Mouse (Mus musculus) ES-E14 (cell line): ENCODE data around the gene Col20a1. TPM values are rescaled to one million over a fixed set of nuclear protein-coding genes. Genes with fewer than 3 reads are reported as not detected.

Experiments used
- DNase-seq: peaks from one replicate; pipeline ENCODE4 v3.0.0-alpha.2; 2013; ENCODE audit warnings: low read depth, low spot score
- H3K27ac ChIP-seq: 2 replicates; pipeline ENCODE4 v1.5.1; 2012; ENCODE audit warnings: low read depth, mild to moderate bottlenecking, low read length, moderate library complexity, mixed read lengths; ENCODE audit not compliant: poor library complexity, insufficient read depth, severe bottlenecking
- H3K36me3 ChIP-seq: 2 replicates; pipeline ENCODE4 v1.6.1; 2012; ENCODE audit warnings: mild to moderate bottlenecking, low read length, moderate library complexity, mixed read lengths; ENCODE audit not compliant: control insufficient read depth, poor library complexity, insufficient read depth, severe bottlenecking
- H3K4me1 ChIP-seq, 2 experiments: fragments of 150-350 bp in 1 of 2; sonication (generic) in 1 of 2; 2 replicates each; pipeline ENCODE4 v1.6.1; 2012; ENCODE audit warnings: low read length in 2 of 2, mild to moderate bottlenecking in 1 of 2, mixed read lengths in 1 of 2; ENCODE audit not compliant: control insufficient read depth in 2 of 2, insufficient read depth in 2 of 2, poor library complexity in 1 of 2
- H3K4me3 ChIP-seq, 2 experiments: fragments of 150-350 bp in 1 of 2; sonication (generic) in 1 of 2; 2 replicates each; pipeline ENCODE4 v1.5.1; 2012; ENCODE audit warnings: low read length in 2 of 2, low read depth in 1 of 2, mild to moderate bottlenecking in 1 of 2, mixed read lengths in 1 of 2; ENCODE audit not compliant: insufficient read depth in 1 of 2, poor library complexity in 1 of 2, severe bottlenecking in 1 of 2
- H3K9ac ChIP-seq: 2 replicates; pipeline ENCODE4 v1.6.1; 2012; ENCODE audit warnings: low read depth, mild to moderate bottlenecking, low read length, mixed read lengths; ENCODE audit not compliant: poor library complexity, insufficient read depth, severe bottlenecking
- H3K9me3 ChIP-seq: fragments of 150-350 bp; sonication (generic); 2 replicates; pipeline ENCODE4 v1.6.1; 2012; ENCODE audit warnings: low read depth, mild to moderate bottlenecking, low read length; ENCODE audit not compliant: control insufficient read depth, insufficient read depth
- CHD2 ChIP-seq: IDR thresholded peaks from 2 replicates; pipeline ENCODE4 v1.6.1; 2014; ENCODE audit warnings: mild to moderate bottlenecking, low read depth, low read length, inconsistent platforms
- HCFC1 ChIP-seq: IDR thresholded peaks from 2 replicates; pipeline ENCODE4 v1.6.1; 2012; ENCODE audit warnings: low read length, inconsistent platforms, borderline replicate concordance; ENCODE audit not compliant: insufficient read depth
- MAFK ChIP-seq: IDR thresholded peaks from 2 replicates; pipeline ENCODE4 v1.6.1; 2014; ENCODE audit warnings: mild to moderate bottlenecking, low read depth, low read length, inconsistent platforms; ENCODE audit not compliant: insufficient read depth
- ZC3H11A ChIP-seq: IDR thresholded peaks from 2 replicates; pipeline ENCODE4 v1.6.1; 2012; ENCODE audit warnings: low read depth, mild to moderate bottlenecking, inconsistent platforms, low read length, borderline replicate concordance
- ZNF384 ChIP-seq: IDR thresholded peaks from 2 replicates; pipeline ENCODE4 v1.6.1; 2012; ENCODE audit warnings: low read depth, low read length, inconsistent platforms
- in situ Hi-C, 2 experiments: fragments of 600-800 bp; cut with MboI; formaldehyde crosslinking; loops; one replicate each; pipeline ENCODE4 v1.15.1; 2025; ENCODE audit warnings: low sequenced_read_pairs in 2 of 2, inconsistent platforms in 1 of 2; ENCODE audit not compliant: unreplicated experiment in 2 of 2
- total RNA-seq: library from RNA; depleted of rRNA; stranded (reverse); fragments of 300-350 nt; gene quantifications from 2 replicates; pipeline ENCODE4 v1.2.3, GENCODE M21; 2012

Gene Col20a1
- total RNA-seq, 1 experiment: 0.80 TPM

GRCm38 (mm10) chr2:180981133-180981532 is 5.2 kb upstream of the Col20a1 start:
- Histone ChIP-seq H3K9me3 (no peaks in the 10 kb centered on the region), H3K27ac (no peak overlapping the region), H3K4me3 (no peak overlapping the region), H3K9ac (no peak overlapping the region), H3K4me1 (peaks cover 0 to 4% of the 10 kb centered on the region in 2 experiments; a peak in 2 of 4 replicates), H3K36me3 (peaks cover 53% of the 10 kb centered on the region)
- DNase-seq: no peak
- TF ChIP-seq HCFC1: no peak
- TF ChIP-seq MAFK: no peak
- TF ChIP-seq CHD2: no peak
- no peak for TF ChIP-seq ZC3H11A
- TF ChIP-seq ZNF384: no peak
- in situ Hi-C loops: no loop called here

- in situ Hi-C loops: no loop called here
These were observed 700 bp upstream of the Col20a1 start for GRCm38 (mm10) chr2:180985635-180986034.

GRCm38 (mm10) chr2:180987001-180987400 is 666 bp downstream of the Col20a1 start:
- no peaks in the 10 kb centered on the region for H3K9me3 ChIP-seq
- H3K36me3 ChIP-seq: peaks cover 5% of the 10 kb centered on the region; the same call in 1 of the 2 replicates
- DNase-seq: no peak
- no peak overlapping the region for H3K4me3 ChIP-seq
- peaks cover 0 to 4% of the 10 kb centered on the region in 2 experiments; a peak in 2 of 4 replicates for H3K4me1 ChIP-seq
- no peak overlapping the region for H3K27ac ChIP-seq
- in situ Hi-C loops: no loop called here
- no peak overlapping the region for H3K9ac ChIP-seq
- TF ChIP-seq MAFK (no peak), ZC3H11A (no peak), HCFC1 (no peak), CHD2 (no peak), ZNF384 (no peak)

More at GRCm38 (mm10) chr2:180985635-180986034, 700 bp upstream of the Col20a1 start:
- Histone ChIP-seq H3K4me3 (no peak overlapping the region), H3K9me3 (no peaks in the 10 kb centered on the region), H3K27ac (no peak overlapping the region), H3K9ac (no peak overlapping the region), H3K36me3 (peaks cover 16% of the 10 kb centered on the region), H3K4me1 (peaks cover 0 to 4% of the 10 kb centered on the region in 2 experiments; a peak in 2 of 4 replicates)
- TF ChIP-seq ZC3H11A: no peak
- no peak for TF ChIP-seq MAFK
- no peak for TF ChIP-seq HCFC1
- TF ChIP-seq ZNF384: no peak
- no peak for TF ChIP-seq CHD2
- DNase-seq: no peak

GRCm38 (mm10) chr2:180987432-180988030 is 1.2 kb downstream of the Col20a1 start:
- peaks cover 0 to 4% of the 10 kb centered on the region in 2 experiments; a peak in 2 of 4 replicates for H3K4me1 ChIP-seq
- no peaks in the 10 kb centered on the region for H3K36me3 ChIP-seq
- TF ChIP-seq CHD2 (no peak), ZC3H11A (no peak), MAFK (no peak), ZNF384 (no peak), HCFC1 (no peak)
- H3K9me3 ChIP-seq: no peaks in the 10 kb centered on the region
- no peak for DNase-seq
- H3K9ac ChIP-seq: no peak overlapping the region
- H3K4me3 ChIP-seq: no peak overlapping the region
- in situ Hi-C loops: no loop called here
- H3K27ac ChIP-seq: no peak overlapping the region
